Mouse (Mus musculus) large intestine, adult 2 months (tissue): Measurements from ENCODE around the gene Ptrh1. TPM values are rescaled to one million over a fixed set of nuclear protein-coding genes. Genes with fewer than 3 reads are reported as not detected.
A peak's percentile ranks its signal among the peaks of the same experiment; 100 is the strongest.

Source experiments
- DNase-seq: peaks from one replicate; pipeline ENCODE4 v3.0.0-alpha.2; 2012; ENCODE audit warnings: low read depth, low spot score
- WGBS: fragments of 180-500 bp; shearing (Covaris S2); methylation state at CpG from one replicate; pipeline ENCODE4 v1.1.7; 2018; 5-methylcytosine and 5-hydroxymethylcytosine counted together
- polyA plus RNA-seq: library from polyadenylated mRNA; depleted of rRNA; stranded (reverse); fragments of >200 nt; gene quantifications from 2 replicates; pipeline ENCODE4 v1.2.3, GENCODE M21; 2012; rRNA removed

The Ptrh1 gene
- polyA plus RNA-seq, result 17.4 and 30.9 TPM in 2 replicates

DNA sequence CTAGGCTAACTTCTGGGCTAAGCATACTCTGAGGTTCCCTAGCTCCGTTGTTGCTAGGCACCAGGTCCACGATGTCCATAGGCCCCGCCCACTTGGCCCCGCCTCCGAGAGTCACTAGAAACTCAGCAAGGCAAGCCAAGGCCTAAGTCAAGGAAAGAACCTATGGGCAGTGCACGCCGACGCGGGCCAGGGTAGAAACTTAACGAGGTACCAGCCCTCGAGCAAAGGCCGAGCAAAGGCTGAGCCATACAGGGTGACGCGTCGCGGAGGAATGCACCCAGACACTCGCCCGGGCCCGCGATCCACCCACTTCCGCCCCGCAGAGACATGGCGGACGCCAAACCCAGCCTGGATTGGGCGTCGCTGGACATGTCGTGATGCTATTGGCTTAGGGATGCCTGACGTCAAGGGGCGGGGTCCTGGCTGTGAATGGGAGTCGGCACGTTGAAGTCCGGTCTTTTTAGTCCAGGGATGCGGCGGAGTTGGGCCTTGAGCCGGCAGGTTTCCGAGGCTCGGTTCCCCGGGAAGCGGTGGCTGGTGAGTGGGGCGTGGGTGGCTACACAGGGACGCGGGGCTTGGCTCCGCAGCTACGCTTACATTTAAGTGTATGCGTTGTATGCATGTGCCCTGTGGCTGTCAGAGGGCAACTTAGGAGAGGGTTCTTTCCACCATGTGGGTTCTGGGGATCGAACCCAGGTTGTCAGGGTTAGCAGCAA, at the start of gene Ptrh1, which contains the start of gene Ttc16:
Gene Ptrh1, plus strand, starts transcription at position 428 of the 716 bp plus-strand sequence.
Gene Ttc16, minus strand, starts transcription at position 275 of the 716 bp plus-strand sequence.
- WGBS, result under 1% methylated on average over 46 of the region's 46 CpGs
- peak; percentile 91 for DNase-seq

DNA sequence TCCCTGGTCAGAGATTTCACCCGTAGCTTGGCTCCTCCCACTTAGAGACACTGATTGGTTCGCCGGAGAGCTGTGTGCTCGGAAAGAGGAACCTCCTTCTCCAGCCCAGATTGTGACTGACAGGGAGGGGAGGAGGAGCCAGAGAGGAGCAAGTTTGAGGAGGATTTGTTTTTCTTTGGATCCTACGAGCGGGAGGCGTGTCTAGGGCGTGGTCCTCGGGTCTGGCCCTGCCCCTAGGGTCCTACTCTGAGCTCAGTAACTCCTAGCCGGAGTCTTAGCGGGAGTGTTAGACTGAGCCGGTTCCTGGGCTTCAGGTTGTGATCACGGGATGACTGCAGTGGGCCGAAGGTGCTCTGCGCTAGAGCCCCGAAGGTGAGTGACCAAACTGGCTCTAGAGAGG, 48.2 kb upstream of the Ptrh1 start:
- peak; percentile 90 for DNase-seq
- 3% methylated on average over 16 of the region's 16 CpGs for WGBS

DNA sequence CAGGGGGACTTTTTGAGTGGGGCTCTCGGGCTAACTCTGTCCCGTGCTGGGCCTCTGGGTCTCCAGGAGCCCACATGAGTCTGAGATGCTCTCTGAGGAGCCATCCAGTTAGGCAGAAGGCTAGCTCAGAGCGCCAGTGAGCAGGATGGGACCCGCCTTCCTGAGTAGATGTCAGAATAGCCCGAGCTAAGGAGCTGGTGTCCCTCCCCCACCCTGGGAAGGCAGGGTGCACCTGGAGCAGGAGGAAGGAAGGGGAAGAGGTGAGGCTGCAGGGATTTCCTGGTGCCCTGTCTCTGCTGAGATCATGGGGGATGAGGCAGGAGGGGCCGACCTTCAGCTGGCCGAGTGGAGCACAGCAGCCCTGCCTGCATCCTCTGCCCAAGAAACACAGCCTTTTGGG, 47.1 kb upstream of the Ptrh1 start:
- no peak for DNase-seq
- WGBS, result 40% methylated on average over 7 of the region's 7 CpGs

DNA sequence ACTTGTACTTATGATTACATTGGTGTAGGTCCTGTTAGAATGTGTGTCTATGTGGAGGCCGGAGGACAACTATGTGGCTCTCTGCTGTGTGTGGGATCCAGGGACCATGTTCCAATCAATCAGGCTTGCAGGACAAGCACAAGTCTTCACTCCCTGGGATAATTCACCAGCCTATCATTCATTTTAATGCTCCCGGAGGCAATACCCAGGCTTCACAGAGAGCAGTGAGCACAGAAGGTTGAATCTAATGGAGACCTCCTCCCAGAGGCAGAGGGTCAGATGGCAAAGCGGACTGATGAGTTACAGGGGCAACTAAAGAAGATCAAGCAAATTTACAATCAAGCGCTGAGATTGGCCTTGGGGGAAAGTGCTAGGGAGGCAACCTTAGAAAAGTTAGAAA, 46.0 kb upstream of the Ptrh1 start:
- DNase-seq, result no peak
- 90% methylated on average over 4 of the region's 4 CpGs for WGBS

DNA sequence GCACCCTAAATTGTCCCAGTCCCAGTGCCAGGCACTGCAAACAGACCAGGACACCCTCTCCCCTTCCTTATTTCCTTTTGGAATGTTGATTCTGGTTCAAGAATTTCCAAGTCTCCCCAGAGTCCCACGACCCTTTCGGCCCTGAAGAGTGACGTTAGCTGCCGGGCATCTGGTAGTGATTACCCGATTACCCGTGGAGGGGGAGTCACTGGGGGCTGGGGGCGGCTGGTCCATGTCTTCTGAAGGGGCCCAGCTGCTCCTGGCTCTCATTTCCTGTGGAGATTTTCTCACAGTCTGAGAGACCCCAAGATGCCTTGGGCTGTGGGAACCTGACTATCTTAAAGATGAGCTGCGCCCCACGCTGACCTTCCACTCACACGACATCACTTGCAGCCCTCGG, 44.7 kb upstream of the Ptrh1 start:
- 59% methylated on average over 11 of the region's 11 CpGs for WGBS
- DNase-seq, result no peak

DNA sequence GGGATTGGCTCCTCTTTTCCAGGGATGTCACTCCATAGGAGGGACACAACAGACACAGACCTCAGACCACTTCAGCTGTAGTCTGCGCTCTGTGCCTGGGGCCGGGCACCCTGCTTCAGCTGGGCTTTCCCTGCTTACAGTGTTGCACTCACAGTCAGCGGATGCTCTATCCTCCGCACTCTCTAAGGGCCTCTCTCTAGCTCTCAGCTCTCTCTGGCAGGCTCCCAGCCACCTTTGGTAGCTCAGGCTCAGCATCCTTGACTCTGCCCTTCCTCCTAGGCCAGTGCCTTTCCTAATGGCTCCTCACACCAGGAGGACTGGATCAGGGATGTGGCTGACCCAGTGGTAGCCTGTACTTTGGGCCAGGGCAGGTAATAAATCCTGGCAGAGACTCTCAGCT, 43.7 kb upstream of the Ptrh1 start:
- no peak for DNase-seq
- WGBS, result 77% methylated on average over 4 of the region's 4 CpGs

DNA sequence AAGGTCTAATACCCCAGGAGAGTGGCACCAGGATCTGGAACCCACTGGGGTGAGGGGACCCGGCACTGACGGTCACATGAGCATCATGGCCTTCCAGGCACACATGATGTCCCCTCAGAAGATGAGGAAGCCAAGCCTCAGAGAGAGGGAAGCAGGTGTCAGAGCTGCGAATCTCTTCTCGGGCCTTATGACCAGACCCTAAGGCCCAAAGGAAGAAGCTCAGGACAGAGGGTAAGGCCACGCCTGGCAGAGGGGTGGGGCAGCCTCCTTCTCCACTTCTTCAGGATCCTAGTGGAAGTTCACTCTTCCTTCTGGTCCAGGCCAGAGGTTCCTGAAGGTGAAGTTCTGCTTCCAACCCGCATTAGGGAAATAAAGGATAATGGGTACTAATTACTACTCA, 42.9 kb upstream of the Ptrh1 start:
- no peak for DNase-seq
- WGBS, result 80% methylated on average over 6 of the region's 6 CpGs

DNA sequence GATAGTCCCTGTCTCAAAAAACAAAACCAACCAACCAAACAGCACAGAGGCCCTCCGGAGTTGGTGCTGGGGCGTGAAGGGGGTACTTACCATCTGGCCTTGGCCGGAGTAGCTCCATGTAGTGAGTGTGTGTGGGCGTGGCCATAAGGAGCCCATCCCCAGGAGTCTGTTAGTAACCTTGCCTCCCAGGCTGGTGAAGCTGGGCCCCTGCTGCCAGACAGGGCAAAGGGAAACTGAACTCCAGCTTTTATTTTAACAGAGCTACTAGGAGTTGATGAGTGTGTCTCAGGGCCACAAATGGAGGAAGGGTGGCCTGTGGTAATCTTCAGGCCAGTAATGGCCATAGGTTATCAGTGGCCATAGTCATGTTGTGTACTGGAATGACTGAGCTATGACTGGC, 41.1 kb upstream of the Ptrh1 start:
- no peak for DNase-seq
- 53% methylated on average over 4 of the region's 4 CpGs for WGBS

DNA sequence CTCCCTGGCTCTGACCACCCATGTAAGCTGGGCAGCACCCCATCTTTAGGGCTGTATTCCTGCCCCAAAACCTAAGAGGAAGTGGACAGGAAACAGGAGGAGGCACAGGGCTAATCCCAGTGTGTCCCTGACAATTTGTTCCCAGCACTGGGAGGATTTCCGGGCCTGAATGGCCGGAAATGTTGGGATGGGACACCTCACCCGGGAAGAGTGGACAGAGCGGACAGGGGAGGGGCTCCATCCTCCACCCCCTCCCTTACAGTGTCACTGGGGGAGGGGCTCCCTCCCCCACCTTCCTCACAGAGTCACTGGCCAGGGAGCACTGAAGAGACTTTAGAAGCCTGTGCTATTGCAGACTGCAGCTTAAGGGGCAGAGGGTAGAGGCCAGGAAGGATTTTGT, 40.7 kb upstream of the Ptrh1 start:
- 61% methylated on average over 4 of the region's 4 CpGs for WGBS
- DNase-seq, result no peak

DNA sequence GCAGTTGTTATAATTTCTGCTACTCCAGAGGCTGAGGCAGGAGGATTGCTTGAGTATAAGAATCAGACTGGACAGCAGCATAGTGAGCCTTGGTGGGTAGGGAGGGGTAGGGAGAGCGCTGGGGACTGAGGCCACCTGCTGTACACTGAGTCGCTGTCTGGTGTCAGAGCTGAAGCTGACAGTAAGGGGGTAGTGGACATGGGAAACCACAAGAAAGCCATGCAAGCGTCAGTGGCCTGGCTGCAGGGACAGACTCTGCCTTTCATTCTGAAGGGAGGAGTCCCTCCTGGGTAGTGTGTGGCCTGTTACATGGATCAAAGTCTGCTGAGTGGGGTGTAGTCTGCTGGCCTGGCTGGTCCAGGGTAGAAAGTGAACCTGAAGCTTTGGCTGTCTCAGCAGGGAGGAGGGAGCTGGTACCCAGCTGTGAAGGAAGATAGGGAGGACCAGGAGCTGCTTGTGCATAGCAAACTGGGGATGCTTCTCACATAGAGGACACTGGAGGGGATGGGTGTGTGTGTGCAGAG, 39.2 kb upstream of the Ptrh1 start:
- WGBS, result 53% methylated on average over 3 of the region's 3 CpGs
- DNase-seq, result no peak

DNA sequence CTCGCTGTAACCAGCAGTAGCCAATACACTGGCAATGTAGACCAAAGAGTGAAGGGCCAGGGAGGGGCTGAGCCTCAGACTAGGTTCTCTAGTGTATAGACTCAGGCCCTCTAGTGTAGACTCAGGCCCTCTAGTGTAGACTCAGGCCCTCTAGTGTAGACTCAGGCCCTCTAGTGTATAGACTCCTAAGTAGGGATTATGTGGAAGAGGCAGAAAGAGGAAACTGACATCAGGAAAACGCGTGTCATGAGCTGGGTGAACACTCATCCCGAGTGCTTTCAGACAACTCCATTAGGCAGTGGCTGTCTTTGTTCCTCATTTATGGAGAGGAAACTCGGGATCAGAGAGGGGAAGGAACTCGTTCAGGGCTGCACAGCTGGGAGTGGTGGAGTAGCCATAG, 38.6 kb upstream of the Ptrh1 start:
- no peak for DNase-seq
- WGBS, result 65% methylated on average over 6 of the region's 6 CpGs

DNA sequence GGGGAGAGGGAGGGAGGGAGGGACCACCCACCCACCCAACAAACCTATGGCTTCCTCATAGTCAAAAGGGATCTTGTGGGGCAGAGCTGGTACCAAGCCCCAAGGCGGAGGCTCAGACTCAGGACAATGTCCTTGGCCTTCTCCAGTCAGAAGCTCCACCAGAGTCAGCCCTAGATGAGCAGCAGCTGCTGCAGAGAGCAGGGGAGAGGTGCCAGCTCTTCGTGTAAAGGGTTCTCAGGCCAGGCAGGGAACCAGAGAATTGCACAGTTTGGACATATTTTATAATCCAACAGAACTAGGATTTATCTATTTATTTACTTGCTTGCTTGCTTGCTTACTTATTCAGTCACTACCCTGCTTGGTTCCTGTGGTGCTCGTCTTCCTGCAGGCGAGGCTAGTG, 36.3 kb upstream of the Ptrh1 start:
- 58% methylated on average over 4 of the region's 4 CpGs for WGBS
- DNase-seq, result no peak

DNA sequence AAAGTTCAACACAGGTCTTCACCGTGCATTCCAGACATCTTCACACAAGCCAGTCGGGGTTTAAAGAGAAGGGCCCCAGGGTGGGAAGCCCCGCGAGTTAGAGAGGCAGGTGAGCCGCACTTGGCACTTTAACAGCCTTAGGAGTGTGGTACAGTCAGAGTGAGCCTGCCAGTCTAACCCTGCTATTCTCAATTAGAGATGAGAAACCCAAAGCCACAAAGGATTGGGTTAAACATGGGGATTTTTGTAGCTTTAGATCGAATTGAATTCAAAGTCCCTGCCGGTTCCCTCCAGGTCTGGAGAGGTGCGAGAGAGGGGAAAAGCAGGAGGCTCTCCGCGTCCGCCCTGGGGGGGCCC, 34.7 kb upstream of the Ptrh1 start, which contains the start of gene 6330409D20Rik:
Gene 6330409D20Rik, minus strand, starts transcription at position 101 of the 357 bp plus-strand sequence.
- WGBS, result 12% methylated on average over 11 of the region's 11 CpGs
- no peak for DNase-seq

DNA sequence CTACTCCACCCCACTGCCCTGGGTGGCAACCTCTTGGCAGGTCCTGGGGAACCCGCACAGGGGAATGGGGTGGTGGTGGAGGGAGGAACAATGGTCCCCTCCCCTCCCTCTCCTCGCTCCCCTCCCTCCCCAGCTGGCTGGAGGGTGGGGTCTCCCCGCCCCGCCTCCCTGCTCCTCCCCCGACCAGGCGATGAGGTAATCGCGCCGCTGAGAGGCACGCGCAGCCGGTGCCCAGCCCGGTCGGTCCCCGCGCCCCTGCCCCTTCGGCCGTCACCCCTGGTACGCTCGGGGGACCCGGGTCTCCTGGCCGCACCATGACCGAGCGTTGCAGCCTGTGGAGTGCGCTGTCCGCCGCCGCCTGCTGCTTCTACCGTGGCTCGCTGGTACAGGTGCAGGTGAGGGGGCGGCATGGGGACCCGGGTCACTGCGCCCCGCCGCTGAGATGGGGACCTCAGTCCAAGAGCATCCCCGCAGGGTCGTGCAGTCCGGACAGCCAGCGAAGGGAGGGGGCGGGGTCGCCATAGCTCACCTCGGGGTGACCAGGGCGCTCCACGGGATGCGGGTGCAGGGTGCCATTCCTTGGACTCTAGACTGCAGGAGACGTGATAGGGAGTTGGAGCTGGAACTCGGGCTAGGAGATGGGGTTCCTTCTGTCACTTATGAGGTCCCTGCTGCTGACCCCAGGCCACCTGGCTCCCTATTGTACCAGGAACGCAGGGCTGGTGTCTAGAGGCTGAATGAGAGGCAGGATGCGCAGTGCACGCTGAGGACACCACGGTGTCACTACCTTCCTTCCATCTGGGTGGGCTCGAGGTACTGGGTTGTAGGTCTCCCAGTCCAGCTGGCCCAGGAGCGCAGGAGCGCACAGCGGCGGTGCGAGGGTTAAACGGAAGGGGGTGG, 34.1 kb upstream of the Ptrh1 start:
- DNase-seq, result no peak
- WGBS, result 7% methylated on average over 57 of the region's 58 CpGs

DNA sequence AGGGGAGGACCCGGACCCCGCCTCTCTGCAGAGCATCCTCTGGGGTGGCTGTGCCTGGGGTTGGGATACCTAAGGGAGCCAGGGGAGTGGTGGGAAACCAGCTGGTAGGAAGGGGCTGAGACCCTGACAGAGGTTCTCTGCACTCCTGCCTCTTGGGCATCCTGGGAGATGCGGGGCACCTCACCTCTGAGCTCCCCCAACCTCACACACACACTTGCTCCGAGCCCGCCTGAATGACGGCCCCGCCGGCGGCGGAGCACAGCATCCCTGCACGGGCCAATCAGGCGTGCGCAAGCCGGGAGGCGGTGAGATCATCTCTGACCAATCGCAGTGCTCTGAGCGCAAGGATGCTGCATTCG, 33.4 kb upstream of the Ptrh1 start:
- WGBS, result 23% methylated on average over 18 of the region's 18 CpGs

DNA sequence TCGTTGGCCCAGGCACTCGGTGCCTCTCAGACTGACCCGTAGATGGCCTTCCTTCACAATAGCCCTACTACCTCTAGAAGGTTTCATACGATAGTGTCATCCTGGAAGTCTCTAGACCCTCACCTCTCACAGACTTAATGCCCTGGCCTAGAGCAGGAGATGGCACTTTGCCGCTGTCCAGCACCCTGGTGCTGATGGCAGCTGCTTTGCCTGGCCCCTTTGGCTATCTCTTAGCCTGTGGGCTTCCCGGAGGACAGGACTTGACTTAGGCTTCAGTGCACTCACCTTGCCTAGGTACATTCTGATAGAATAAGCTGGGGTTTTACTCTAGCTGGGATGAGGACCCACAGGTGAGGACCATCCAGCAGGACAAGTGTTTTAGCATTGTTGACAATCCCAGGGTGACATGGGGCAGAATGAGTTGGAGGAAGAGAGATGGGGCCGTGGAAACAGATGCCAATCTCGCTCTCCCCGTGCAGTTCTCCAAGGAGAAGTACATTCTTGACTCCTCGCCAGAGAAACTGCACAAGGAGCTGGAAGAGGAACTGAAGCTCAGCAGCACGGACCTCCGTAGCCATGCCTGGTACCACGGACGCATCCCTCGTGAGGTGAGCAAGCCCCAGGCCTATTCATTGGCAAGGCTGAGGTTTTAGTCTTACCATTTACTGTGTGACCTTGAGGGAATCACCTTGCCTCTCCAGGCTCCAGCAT, 31.2 kb upstream of the Ptrh1 start:
- DNase-seq, result no peak
- 72% methylated on average over 15 of the region's 15 CpGs for WGBS

More for the DNA sequence above, 33.4 kb upstream of the Ptrh1 start:
- DNase-seq, result no peak

DNA sequence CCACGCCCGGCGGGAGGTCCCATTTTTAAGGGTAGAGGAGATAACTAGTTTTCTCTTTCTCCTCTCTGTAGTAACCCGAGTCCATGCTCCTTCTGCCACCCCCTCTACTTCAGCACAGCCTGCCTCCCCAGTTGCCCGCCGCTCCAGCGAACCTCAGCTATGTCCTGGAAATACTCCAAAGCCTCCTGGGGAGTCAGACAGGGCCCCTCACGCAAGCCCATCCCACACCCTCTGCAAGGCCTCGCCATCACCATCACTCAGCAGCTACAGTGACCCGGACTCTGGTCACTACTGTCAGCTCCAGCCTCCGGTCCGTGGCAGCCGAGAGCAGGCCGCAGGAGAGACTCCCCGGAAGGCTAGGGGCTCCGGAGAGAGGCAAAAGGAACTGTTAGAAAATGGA, 26.5 kb upstream of the Ptrh1 start:
- WGBS, result 89% methylated on average over 16 of the region's 16 CpGs
- DNase-seq, result no peak

DNA sequence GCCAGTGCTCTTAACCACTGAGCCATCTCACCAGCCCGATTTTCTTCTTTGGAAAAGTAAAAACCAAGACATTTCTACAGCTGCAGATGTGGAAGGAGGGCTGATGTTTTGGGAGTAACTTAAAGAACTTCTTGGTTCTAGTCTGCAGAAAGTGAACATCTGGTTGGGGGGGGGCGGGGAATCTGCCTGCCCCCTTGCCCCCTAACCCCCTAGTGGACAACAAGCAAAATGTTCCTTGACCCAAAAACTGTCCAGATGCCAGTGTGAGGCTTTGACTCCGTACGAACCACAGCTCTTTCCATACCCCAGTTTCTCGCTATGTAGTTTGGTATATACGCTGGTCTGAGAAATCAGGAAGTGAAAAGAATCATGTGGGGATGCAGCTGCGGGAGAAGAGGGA, 25.4 kb upstream of the Ptrh1 start:
- DNase-seq, result no peak
- WGBS, result 71% methylated on average over 7 of the region's 7 CpGs

DNA sequence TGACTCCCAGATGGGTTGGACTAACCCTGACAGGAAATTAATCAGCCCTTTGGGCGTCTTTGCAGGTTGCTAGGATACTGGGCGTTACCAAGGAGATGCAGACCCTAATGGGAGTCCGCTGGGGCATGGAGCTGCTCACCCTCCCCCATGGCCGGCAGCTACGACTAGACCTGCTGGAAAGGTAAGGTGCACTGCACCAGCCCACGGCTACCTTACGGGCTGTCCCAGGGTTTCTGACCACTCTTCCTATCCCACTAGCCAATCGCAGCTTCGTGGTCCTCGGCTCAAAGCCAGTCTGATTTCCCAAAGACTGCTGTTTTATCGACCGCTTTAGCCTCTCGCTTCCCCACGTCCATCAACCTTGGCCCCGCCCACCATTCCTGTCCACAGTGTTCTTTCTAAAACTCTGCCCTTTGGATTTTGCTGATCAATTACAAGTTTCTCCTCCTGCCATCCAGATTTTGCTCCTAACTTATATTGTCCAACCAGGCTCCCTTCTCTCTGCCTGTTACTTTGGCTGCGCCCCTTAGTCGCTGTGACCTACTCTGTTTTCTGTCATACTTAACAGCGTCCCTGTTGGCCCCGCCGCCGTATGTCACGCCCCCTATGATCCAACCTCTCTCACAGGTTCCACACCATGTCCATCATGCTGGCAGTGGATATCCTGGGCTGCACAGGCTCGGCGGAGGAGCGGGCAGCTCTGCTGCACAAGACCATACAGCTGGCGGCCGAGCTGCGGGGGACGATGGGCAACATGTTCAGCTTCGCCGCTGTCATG, 24.5 kb upstream of the Ptrh1 start:
- 21% methylated on average over 31 of the region's 31 CpGs for WGBS
- peak; percentile 62 for DNase-seq
